Mouse (Mus musculus) kidney, adult 2 months (tissue): ENCODE measurements at regions not wholly inside any gene's neighbourhood (a gene's known extent, or its start where the extent isn't known, plus 50 kb on each side); places are given as distances from the start of the nearest gene placed in this dataset.

Source experiments
- CTCF ChIP-seq: fragments of 200-500 bp; conservative IDR thresholded peaks from 2 replicates; pipeline ENCODE4 v1.5.1; 2011; ENCODE audit warnings: low read depth, mild to moderate bottlenecking, control low read depth, low read length, moderate library complexity, mixed read lengths; ENCODE audit not compliant: insufficient read depth, insufficient read length
- POLR2A ChIP-seq: fragments of 200-500 bp; IDR thresholded peaks from one replicate; pipeline ENCODE4 v1.6.1; 2011; ENCODE audit warnings: low read depth, low read length, control low read depth

- TF ChIP-seq CTCF, result no peak
- TF ChIP-seq POLR2A, result no peak
Observed at GRCm38 (mm10) chr4:55733223-55733622, 201.0 kb upstream of the Klf4 start.
